Mouse (Mus musculus): ENCODE measurements around the gene Galk1. TPM values are rescaled to one million over a fixed set of nuclear protein-coding genes. Genes with fewer than 3 reads are reported as not detected.
"Not testable (repeated sequence)": the region's sequence is repeated elsewhere in the genome, so short reads cannot be mapped to it uniquely, and the experiment has no call there.

The Galk1 gene
- total RNA-seq, 2 experiments from 2014 or later, result 3.0 to 3.8 TPM

GRCm38 (mm10) chr11:116034584-116034983, 22.1 kb upstream of the Galk1 start:
- intact Hi-C loops (cut with DNase I), result no loop called here
- DNase-seq, result no peak

- intact Hi-C loops (cut with DNase I), result loop anchor here (2.0 kb wide), 1 partner anchor 460 kb away; no protein-coding TSS in a partner anchor
- DNase-seq, result no peak
These were observed 18.7 kb upstream of the Galk1 start for GRCm38 (mm10) chr11:116030898-116031845.

GRCm38 (mm10) chr11:116030088-116030897, 17.8 kb upstream of the Galk1 start, which contains the start of gene Unk:
Gene Unk (plus strand): TSS chr11:116030322.
- peak; percentile 95 to 97 for DNase-seq
- intact Hi-C loops (cut with DNase I), result loop anchor here (2.0 kb wide), 1 partner anchor 461 kb away; no protein-coding TSS in a partner anchor

- intact Hi-C loops (cut with DNase I), result no loop called here
- DNase-seq, result no peak
These were observed 16.8 kb upstream of the Galk1 start for GRCm38 (mm10) chr11:116029086-116029865.

GRCm38 (mm10) chr11:116028177-116028865, 15.8 kb upstream of the Galk1 start:
- DNase-seq, result no peak
- intact Hi-C loops (cut with DNase I), result no loop called here

GRCm38 (mm10) chr11:116027756-116028155, 15.2 kb upstream of the Galk1 start, which contains the start of gene H3f3b:
Gene H3f3b (minus strand): TSS chr11:116027962.
- no peak for DNase-seq
- intact Hi-C loops (cut with DNase I), result no loop called here

- intact Hi-C loops (cut with DNase I), result no loop called here
- no peak for DNase-seq
These were observed 12.7 kb upstream of the Galk1 start for GRCm38 (mm10) chr11:116025056-116025845.

- intact Hi-C loops (cut with DNase I), result no loop called here
- DNase-seq, result peak; percentile 93
These were observed 11.9 kb upstream of the Galk1 start for GRCm38 (mm10) chr11:116024356-116024808.

- DNase-seq, result peak in 1 of 2 experiments; percentile 73
- intact Hi-C loops (cut with DNase I), result no loop called here
These were observed 11.3 kb upstream of the Galk1 start for GRCm38 (mm10) chr11:116023771-116024355.

GRCm38 (mm10) chr11:116023074-116023770, 10.7 kb upstream of the Galk1 start:
- intact Hi-C loops (cut with DNase I), result not testable (repeated sequence)

GRCm38 (mm10) chr11:116022256-116022780, 9.8 kb upstream of the Galk1 start:
- intact Hi-C loops (cut with DNase I), result no loop called here

More at GRCm38 (mm10) chr11:116023074-116023770, 10.7 kb upstream of the Galk1 start:
- not testable (repeated sequence) for DNase-seq

GRCm38 (mm10) chr11:116021328-116022220, 9.1 kb upstream of the Galk1 start:
- no peak for DNase-seq
- intact Hi-C loops (cut with DNase I), result no loop called here

More at GRCm38 (mm10) chr11:116022256-116022780, 9.8 kb upstream of the Galk1 start:
- DNase-seq, result no peak

GRCm38 (mm10) chr11:116020519-116020922, 8.0 kb upstream of the Galk1 start:
- no peak for DNase-seq
- intact Hi-C loops (cut with DNase I), result no loop called here

- no peak for DNase-seq
- intact Hi-C loops (cut with DNase I), result no loop called here
These were observed 7.5 kb upstream of the Galk1 start for GRCm38 (mm10) chr11:116019976-116020411.

- intact Hi-C loops (cut with DNase I), result no loop called here
- no peak for DNase-seq
These were observed 6.9 kb upstream of the Galk1 start for GRCm38 (mm10) chr11:116019360-116019791.

- DNase-seq; intact Hi-C loops (cut with DNase I): not testable (repeated sequence)
These were observed 6.3 kb upstream of the Galk1 start for GRCm38 (mm10) chr11:116018867-116019266.
